Mouse (Mus musculus) layer of hippocampus, postnatal 36 days (tissue): ENCODE measurements at regions not wholly inside any gene's neighbourhood (a gene's known extent, or its start where the extent isn't known, plus 50 kb on each side); places are given as distances from the start of the nearest gene placed in this dataset.

ENCODE experiments used
- DNase-seq, 2 experiments: peaks; one replicate each; pipeline ENCODE4 v3.0.0; 2022

- DNase-seq, result no peak
Measured at GRCm38 (mm10) chr13:28750949-28751692, 202.4 kb downstream of the Sox4 start.

GRCm38 (mm10) chr13:28740158-28740670 lies 213.3 kb downstream of the Sox4 start:
- DNase-seq, result no peak

- DNase-seq, result no peak
Measured at GRCm38 (mm10) chr13:28738160-28739100, 215.1 kb downstream of the Sox4 start.

GRCm38 (mm10) chr13:28732475-28732874 lies 221.0 kb downstream of the Sox4 start:
- no peak for DNase-seq

- no peak for DNase-seq
Measured at GRCm38 (mm10) chr13:28732036-28732435, 221.5 kb downstream of the Sox4 start.

GRCm38 (mm10) chr13:28730059-28730580 lies 223.4 kb downstream of the Sox4 start:
- no peak for DNase-seq

- DNase-seq, result no peak
Measured at GRCm38 (mm10) chr13:28728768-28729167, 224.7 kb downstream of the Sox4 start.

- DNase-seq, result no peak
Measured at GRCm38 (mm10) chr13:28724300-28724699, 229.2 kb downstream of the Sox4 start.

GRCm38 (mm10) chr13:28722074-28722473 lies 231.4 kb downstream of the Sox4 start:
- DNase-seq, result no peak

- no peak for DNase-seq
Measured at GRCm38 (mm10) chr13:28721548-28721981, 231.9 kb downstream of the Sox4 start.

- peak; percentile 12 to 15 for DNase-seq
Measured at GRCm38 (mm10) chr13:28720639-28721239, 232.8 kb downstream of the Sox4 start.

GRCm38 (mm10) chr13:28720169-28720568 lies 233.3 kb downstream of the Sox4 start:
- DNase-seq, result no peak

- no peak for DNase-seq
Measured at GRCm38 (mm10) chr13:28718868-28719265, 234.6 kb downstream of the Sox4 start.

GRCm38 (mm10) chr13:28718169-28718867 lies 235.2 kb downstream of the Sox4 start:
- DNase-seq, result no peak

- DNase-seq, result no peak
Measured at GRCm38 (mm10) chr13:28717404-28717803, 236.1 kb downstream of the Sox4 start.

GRCm38 (mm10) chr13:28709966-28710365 lies 243.5 kb downstream of the Sox4 start:
- DNase-seq, result no peak

- DNase-seq, result no peak
Measured at GRCm38 (mm10) chr13:28701309-28701708, 252.2 kb downstream of the Sox4 start.

- DNase-seq, result no peak
Measured at GRCm38 (mm10) chr13:28700081-28700480, 253.4 kb downstream of the Sox4 start.

- no peak for DNase-seq
Measured at GRCm38 (mm10) chr13:28699490-28700032, 254.0 kb downstream of the Sox4 start.

GRCm38 (mm10) chr13:28697796-28698678 lies 255.5 kb downstream of the Sox4 start:
- no peak for DNase-seq

- no peak for DNase-seq
Measured at GRCm38 (mm10) chr13:28693078-28693477, 260.4 kb downstream of the Sox4 start.
